Mouse (Mus musculus) small intestine, adult 2 months (tissue): ENCODE data around the gene Rcc2.

Experiments
- CTCF ChIP-seq: fragments of 200-500 bp; IDR thresholded peaks from 2 replicates; pipeline ENCODE4 v1.5.1; 2012; ENCODE audit warnings: low read depth, mild to moderate bottlenecking, control low read depth, inconsistent platforms, low read length, moderate library complexity, mixed read lengths; ENCODE audit not compliant: insufficient replicate concordance, insufficient read length; ENCODE audit errors: extremely low read depth
- POLR2A ChIP-seq: fragments of 200-500 bp; IDR thresholded peaks from 2 replicates; pipeline ENCODE4 v1.6.1; 2012; ENCODE audit warnings: low read depth, mild to moderate bottlenecking, control low read depth, inconsistent platforms, low read length, moderate library complexity

DNA sequence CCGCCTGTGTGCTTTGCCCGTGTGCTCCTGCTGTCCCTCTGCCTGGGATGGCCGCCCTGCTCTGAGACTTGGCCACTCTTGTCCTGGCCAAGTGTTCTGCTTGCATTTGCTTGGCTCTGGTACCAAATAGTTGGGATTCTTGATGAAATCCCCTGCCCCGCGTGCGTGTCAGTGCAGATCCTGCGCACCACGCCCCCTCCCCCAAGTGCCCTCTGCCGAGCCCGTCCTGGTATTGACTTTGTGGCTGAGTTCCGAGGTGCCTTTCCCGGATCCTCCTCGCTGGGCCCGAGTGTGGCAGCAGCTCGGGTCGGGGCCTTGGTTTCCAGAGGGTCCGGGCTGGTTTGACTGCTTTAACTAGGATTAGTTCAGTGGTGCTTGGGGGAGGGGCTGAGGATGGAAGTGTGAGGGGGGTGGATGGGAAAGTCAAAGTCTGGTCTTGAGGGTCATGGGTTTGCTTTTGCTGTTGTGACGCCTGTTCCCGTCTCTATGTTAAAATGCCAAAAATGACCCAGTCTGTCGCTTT is 21.7 kb downstream of the Rcc2 start:
- TF ChIP-seq POLR2A: no peak
- no peak for TF ChIP-seq CTCF
